Mouse (Mus musculus) limb, embryonic 13.5 days (tissue): ENCODE measurements at regions not wholly inside any gene's neighbourhood (a gene's known extent, or its start where the extent isn't known, plus 50 kb on each side); places are given as distances from the start of the nearest gene placed in this dataset.
A peak's percentile ranks its signal among the peaks of the same experiment; 100 is the strongest.
"Not testable (repeated sequence)": the region's sequence is repeated elsewhere in the genome, so short reads cannot be mapped to it uniquely, and the experiment has no call there.

Experiments
- ATAC-seq: fragments of 200-750 bp; cut with Nextera tagmentation; 2 replicates; pipeline ENCODE4 v1.8.0; 2017; ENCODE audit warnings: low read depth, moderate number of reproducible peaks, moderate TSS enrichment; ENCODE audit not compliant: low FRiP score
- H3K27ac ChIP-seq: fragments of 300-500 bp; sonication (generic); 2 replicates; pipeline ENCODE4 v1.5.1; 2015; ENCODE audit warnings: inconsistent platforms, mild to moderate bottlenecking, moderate library complexity
- H3K27me3 ChIP-seq: fragments of 300-500 bp; sonication (generic); 2 replicates; pipeline ENCODE4 v1.6.1; 2015; ENCODE audit warnings: mild to moderate bottlenecking, inconsistent platforms
- H3K36me3 ChIP-seq: fragments of 300-500 bp; sonication (generic); 2 replicates; pipeline ENCODE4 v1.6.1; 2015; ENCODE audit warnings: inconsistent platforms, mild to moderate bottlenecking, moderate library complexity
- H3K4me1 ChIP-seq: fragments of 300-500 bp; sonication (generic); 2 replicates; pipeline ENCODE4 v1.6.1; 2015; ENCODE audit warnings: inconsistent platforms
- H3K4me2 ChIP-seq: fragments of 300-500 bp; sonication (generic); replicated peaks from 2 replicates; pipeline ENCODE4 v1.6.1; 2015; ENCODE audit warnings: inconsistent platforms, mild to moderate bottlenecking, moderate library complexity
- H3K4me3 ChIP-seq: fragments of 300-500 bp; sonication (generic); 2 replicates; pipeline ENCODE4 v1.5.1; 2015; ENCODE audit warnings: moderate library complexity, mild to moderate bottlenecking, inconsistent platforms
- H3K9ac ChIP-seq: fragments of 300-500 bp; sonication (generic); 2 replicates; pipeline ENCODE4 v1.6.1; 2015; ENCODE audit warnings: mild to moderate bottlenecking, inconsistent platforms
- H3K9me3 ChIP-seq: fragments of 300-500 bp; sonication (generic); 2 replicates; pipeline ENCODE4 v1.6.1; 2016; ENCODE audit warnings: inconsistent platforms
- WGBS: fragments of 180-500 bp; shearing (Covaris S2); methylation state at CpG from one replicate; pipeline ENCODE4 v1.1.7; 2015; 5-methylcytosine and 5-hydroxymethylcytosine counted together

- H3K4me3 ChIP-seq, H3K4me2 ChIP-seq, H3K36me3 ChIP-seq, ATAC-seq, H3K9me3 ChIP-seq, H3K4me1 ChIP-seq, H3K9ac ChIP-seq, H3K27ac ChIP-seq, H3K27me3 ChIP-seq: not testable (repeated sequence)
- WGBS: 91% methylated on average over 11 of the region's 11 CpGs
Observed at GRCm38 (mm10) chr5:3141841-3142240, 199.4 kb upstream of the Cdk6 start.

GRCm38 (mm10) chr5:3146544-3147295 lies 194.6 kb upstream of the Cdk6 start:
- H3K4me1 ChIP-seq, H3K9ac ChIP-seq, H3K36me3 ChIP-seq, H3K27me3 ChIP-seq, H3K27ac ChIP-seq, H3K4me2 ChIP-seq, H3K4me3 ChIP-seq, H3K9me3 ChIP-seq: not testable (repeated sequence)
- 51% methylated on average over 9 of the region's 11 CpGs for WGBS
- peak; percentile 78; the same call in 1 of the 2 replicates for ATAC-seq

GRCm38 (mm10) chr5:3149886-3150285 lies 191.4 kb upstream of the Cdk6 start:
- H3K9ac ChIP-seq, H3K4me1 ChIP-seq, H3K27me3 ChIP-seq, H3K27ac ChIP-seq, H3K36me3 ChIP-seq, H3K4me2 ChIP-seq, H3K9me3 ChIP-seq, ATAC-seq, H3K4me3 ChIP-seq: not testable (repeated sequence)
- 68% methylated on average over 5 of the region's 5 CpGs for WGBS

- H3K4me1 ChIP-seq, ATAC-seq, H3K9me3 ChIP-seq, H3K27me3 ChIP-seq, H3K36me3 ChIP-seq, H3K4me3 ChIP-seq, H3K4me2 ChIP-seq, H3K9ac ChIP-seq, H3K27ac ChIP-seq: not testable (repeated sequence)
- 58% methylated on average over 4 of the region's 4 CpGs for WGBS
Observed at GRCm38 (mm10) chr5:3150766-3151165, 190.5 kb upstream of the Cdk6 start.

- H3K4me2 ChIP-seq: peak overlapping the region; percentile 67
- H3K4me1 ChIP-seq, H3K27me3 ChIP-seq, H3K9me3 ChIP-seq, H3K36me3 ChIP-seq, ATAC-seq, H3K27ac ChIP-seq, H3K9ac ChIP-seq: not testable (repeated sequence)
- 9% methylated on average over 12 of the region's 12 CpGs for WGBS
- H3K4me3 ChIP-seq: peak overlapping the region; percentile 36
Observed at GRCm38 (mm10) chr5:3151534-3152148, 189.6 kb upstream of the Cdk6 start.

GRCm38 (mm10) chr5:3152149-3152865 lies 189.0 kb upstream of the Cdk6 start:
- peak; percentile 84; the same call in 1 of the 2 replicates for ATAC-seq
- H3K9me3 ChIP-seq, H3K36me3 ChIP-seq, H3K27me3 ChIP-seq, H3K27ac ChIP-seq, H3K4me1 ChIP-seq: not testable (repeated sequence)
- peak overlapping the region; percentile 43; the same call in 1 of the 2 replicates for H3K9ac ChIP-seq
- H3K4me2 ChIP-seq: peak overlapping the region; percentile 67
- H3K4me3 ChIP-seq: peak overlapping the region; percentile 36
- 24% methylated on average over 26 of the region's 26 CpGs for WGBS

GRCm38 (mm10) chr5:3165511-3165910 lies 175.8 kb upstream of the Cdk6 start:
- H3K9me3 ChIP-seq, ATAC-seq: not testable (repeated sequence)
- WGBS: 81% methylated on average over 2 of the region's 2 CpGs

GRCm38 (mm10) chr5:3166496-3166895 lies 174.8 kb upstream of the Cdk6 start:
- not testable (repeated sequence) for H3K27me3 ChIP-seq, H3K27ac ChIP-seq, H3K4me3 ChIP-seq, H3K4me1 ChIP-seq, H3K4me2 ChIP-seq, H3K36me3 ChIP-seq, ATAC-seq, H3K9me3 ChIP-seq, H3K9ac ChIP-seq
- WGBS: 77% methylated on average over 2 of the region's 2 CpGs

More at GRCm38 (mm10) chr5:3165511-3165910, 175.8 kb upstream of the Cdk6 start:
- H3K4me1 ChIP-seq, H3K36me3 ChIP-seq, H3K27me3 ChIP-seq, H3K9ac ChIP-seq, H3K4me2 ChIP-seq, H3K4me3 ChIP-seq, H3K27ac ChIP-seq: not testable (repeated sequence)

GRCm38 (mm10) chr5:3193592-3193991 lies 147.7 kb upstream of the Cdk6 start:
- not testable (repeated sequence) for H3K4me1 ChIP-seq, H3K36me3 ChIP-seq, H3K27me3 ChIP-seq, ATAC-seq, H3K9me3 ChIP-seq, H3K9ac ChIP-seq, H3K27ac ChIP-seq, H3K4me3 ChIP-seq, H3K4me2 ChIP-seq
- 88% methylated on average over 13 of the region's 13 CpGs for WGBS

- Histone ChIP-seq H3K27me3 (no peaks in the 10 kb centered on the region), H3K4me1 (peaks cover 19% of the 10 kb centered on the region), H3K9ac (no peak overlapping the region), H3K27ac (peak overlapping the region; percentile 75), H3K4me3 (no peak overlapping the region), H3K4me2 (peak overlapping the region; percentile 34), H3K9me3 (no peaks in the 10 kb centered on the region), H3K36me3 (no peaks in the 10 kb centered on the region)
- ATAC-seq: peak; percentile 57; the same call in 1 of the 2 replicates
- WGBS: 49% methylated on average over 16 of the region's 16 CpGs
Observed at GRCm38 (mm10) chr5:3197952-3198841, 143.1 kb upstream of the Cdk6 start.

- Histone ChIP-seq H3K4me1 (peaks cover 19% of the 10 kb centered on the region), H3K27ac (peak overlapping the region; percentile 75), H3K4me2 (peak overlapping the region; percentile 34)
- H3K36me3 ChIP-seq, H3K4me3 ChIP-seq, H3K9me3 ChIP-seq, H3K27me3 ChIP-seq, H3K9ac ChIP-seq: not testable (repeated sequence)
- ATAC-seq: peak; percentile 88
- WGBS: 43% methylated on average over 7 of the region's 7 CpGs
Observed at GRCm38 (mm10) chr5:3198869-3199550, 142.3 kb upstream of the Cdk6 start.
